ENCODE assay signal across 8 mouse cellular contexts in genomic region chr8:61487597-61488156, GRCm38 (mm10). TPM values are rescaled to one million over a fixed set of nuclear protein-coding genes. Genes with fewer than 3 reads are reported as not detected.
DNase-seq lines count a peak whose midpoint lies in the region; ATAC-seq and TF ChIP-seq lines count a peak whose summit lies in the region.

Gene Cbr4, plus strand, starts transcription at chr8:61487734.

- peak within 1 kb of the TSS; percentile 69 for H3K4me3 ChIP-seq in bone marrow macrophage, adult 2 months (ENCODE audit: insufficient read depth, low read length)
- peak within 1 kb of the TSS; percentile 81 for H3K4me3 ChIP-seq in embryonic fibroblast, embryonic 13.5 days (ENCODE audit: insufficient read depth, low read length)
- H3K4me3 ChIP-seq in kidney, embryonic 14.5 days (ENCODE audit: low read length): peak within 1 kb of the TSS; percentile 76
- H3K4me3 ChIP-seq in limb, embryonic 15.5 days: peak within 1 kb of the TSS; percentile 81

- H3K4me2 ChIP-seq in kidney, embryonic 14.5 days (replicated peaks; ENCODE audit: low read depth, low read length): peak within 1 kb of the TSS; percentile 76
- peak within 1 kb of the TSS; percentile 70 for H3K4me2 ChIP-seq in limb, embryonic 15.5 days

- TF ChIP-seq CTCF in bone marrow macrophage, adult 2 months (IDR thresholded peaks at IDR 0.05; ENCODE audit: low read depth, low read length): no peak
- no peak for TF ChIP-seq CTCF in embryonic fibroblast, embryonic 13.5 days (IDR thresholded peaks at IDR 0.05; ENCODE audit: borderline replicate concordance, insufficient read depth, low read length)

- ATAC-seq in kidney, embryonic 14.5 days (ENCODE audit: low FRiP score, low TSS enrichment): peak; percentile 96
- ATAC-seq in limb, embryonic 15.5 days (ENCODE audit: insufficient number of reproducible peaks, low FRiP score, low TSS enrichment, low read depth): peak; percentile 88

- no peaks in the 10 kb centered on the region for H3K9me3 ChIP-seq in kidney, embryonic 14.5 days (ENCODE audit: control insufficient read depth, low read length)
- no peaks in the 10 kb centered on the region for H3K9me3 ChIP-seq in limb, embryonic 15.5 days

- peak within 1 kb of the TSS; percentile 68 for H3K9ac ChIP-seq in kidney, embryonic 14.5 days (ENCODE audit: low read depth, low read length)
- H3K9ac ChIP-seq in limb, embryonic 15.5 days: peak within 1 kb of the TSS; percentile 81

- TF ChIP-seq POLR2A in bone marrow macrophage, adult 2 months (IDR thresholded peaks at IDR 0.05; ENCODE audit: borderline replicate concordance, low read depth, low read length): no peak
- TF ChIP-seq POLR2A in embryonic fibroblast, embryonic 13.5 days (IDR thresholded peaks at IDR 0.05; ENCODE audit: low read depth, low read length): peak; percentile 63

- H3K4me1 ChIP-seq in bone marrow macrophage, adult 2 months (ENCODE audit: control insufficient read depth, insufficient read depth, low read length): peaks cover 3% of the 10 kb centered on the region
- no peaks in the 10 kb centered on the region for H3K4me1 ChIP-seq in embryonic fibroblast, embryonic 13.5 days (ENCODE audit: control insufficient read depth, insufficient read depth, low read length)
- no peaks in the 10 kb centered on the region for H3K4me1 ChIP-seq in kidney, embryonic 14.5 days (ENCODE audit: control insufficient read depth, insufficient read depth, low read length)
- peaks cover 3% of the 10 kb centered on the region; the same call in 1 of the 2 replicates for H3K4me1 ChIP-seq in limb, embryonic 15.5 days

- H3K27ac ChIP-seq in bone marrow macrophage, adult 2 months (ENCODE audit: insufficient read depth, low read depth, low read length): peak within 1 kb of the TSS; percentile 84
- H3K27ac ChIP-seq in embryonic fibroblast, embryonic 13.5 days (ENCODE audit: insufficient read depth, low read length): peak within 1 kb of the TSS; percentile 89
- H3K27ac ChIP-seq in kidney, embryonic 14.5 days (ENCODE audit: low read depth, low read length): peak within 1 kb of the TSS; percentile 92
- peak within 1 kb of the TSS; percentile 96 for H3K27ac ChIP-seq in limb, embryonic 15.5 days

- H3K36me3 ChIP-seq in kidney, embryonic 14.5 days (ENCODE audit: control insufficient read depth, insufficient read depth, low read length): no peaks in the 10 kb centered on the region; the same call in 1 of the 2 replicates
- H3K36me3 ChIP-seq in limb, embryonic 15.5 days: peaks cover 3% of the 10 kb centered on the region; the same call in 1 of the 2 replicates

- no peaks in the 10 kb centered on the region for H3K27me3 ChIP-seq in kidney, embryonic 14.5 days (ENCODE audit: control insufficient read depth, insufficient read depth, low read length)
- H3K27me3 ChIP-seq in limb, embryonic 15.5 days: no peaks in the 10 kb centered on the region

- 2% methylated on average over 29 of the region's 29 CpGs for WGBS in kidney, embryonic 14.5 days
- WGBS in limb, embryonic 15.5 days: under 1% methylated on average over 29 of the region's 29 CpGs

- DNase-seq in A20 (ENCODE audit: low read depth, low spot score): peak; percentile 92
- DNase-seq in heart, adult 9 months (ENCODE audit: low spot score in 2 of 2): peak; percentile 86 to 91
- DNase-seq in monocyte, adult 2 months (ENCODE audit: low read depth in 1 of 2, low spot score in 2 of 2): peak; percentile 58 to 77
- peak; percentile 83 to 90 for DNase-seq in spleen, postnatal 36 days (ENCODE audit: low spot score in 2 of 2)

RNA-seq across cellular contexts. Expression of gene Cbr4, which starts in this region (rescaled TPM):
- polyA plus RNA-seq in bone marrow macrophage, adult 2 months (2012; ENCODE audit: insufficient read depth, insufficient read length, missing spikeins): 25.5 and 26.4 TPM in 2 replicates
- polyA plus RNA-seq in embryonic fibroblast, embryonic 13.5 days (2011; ENCODE audit: insufficient read length, low read depth, missing spikeins): 21.1 and 24.3 TPM in 2 replicates
- 30.6 and 40.2 TPM in 2 replicates for polyA plus RNA-seq in kidney, embryonic 14.5 days (2014; fragmentation: Nextera tagmentation; extraction: Ambion mirVana)
- 26.7 and 30.4 TPM in 2 replicates for polyA plus RNA-seq in limb, embryonic 15.5 days (2015; fragmentation: Nextera tagmentation; extraction: Ambion mirVana)

Comparison
In these comparisons a context has a peak if more than half of its experiments do, and no peak if none do; other contexts are left out.
1. Peak in every context shown above with its lines: DNase-seq, ATAC-seq, H3K4me3 ChIP-seq and H3K27ac ChIP-seq.